Mouse (Mus musculus): ENCODE measurements around the gene Arl5b. TPM values are rescaled to one million over a fixed set of nuclear protein-coding genes. Genes with fewer than 3 reads are reported as not detected.

The Arl5b gene
- total and polyA plus RNA-seq, 3 experiments = 4.3 to 23.8 (median 20.9) TPM

- Histone ChIP-seq H3K4me1 (ENCODE audit: insufficient read depth, low read depth, low read length) (peaks cover 8% of the 10 kb centered on the region; the same call in 1 of the 2 replicates), H3K9me3 (replicated peaks) (no peaks in the 10 kb centered on the region), H3K4me3 (ENCODE audit: low read depth, low read length) (no peak overlapping the region), H3K27me3 (ENCODE audit: insufficient read depth, low read length) (no peaks in the 10 kb centered on the region), H3K36me3 (replicated peaks) (no peaks in the 10 kb centered on the region)
- no peak for DNase-seq (ENCODE audit: low spot score)
- no peak for TF ChIP-seq CTCF (IDR thresholded peaks at IDR 0.05; ENCODE audit: low read depth, low read length)
- no peak for TF ChIP-seq POLR2AphosphoS5 (IDR thresholded peaks at IDR 0.05; ENCODE audit: insufficient replicate concordance, low read depth, low read length)
- no peak for TF ChIP-seq GATA1 (IDR thresholded peaks at IDR 0.05; ENCODE audit: borderline replicate concordance, low read length)
- no peak for TF ChIP-seq GATA2 (IDR thresholded peaks at IDR 0.05; ENCODE audit: borderline replicate concordance, low read depth, low read length)
- no peak for TF ChIP-seq TAL1 (conservative IDR thresholded peaks at IDR 0.05; ENCODE audit: low read depth, low read length)
- ATAC-seq (ENCODE audit: extremely low read depth, insufficient number of reproducible peaks, low FRiP score, poor library complexity, severe bottlenecking) = no peak
Observed at GRCm38 (mm10) chr2:15096514-15097090, 47.4 kb downstream of the Arl5b start.

GRCm38 (mm10) chr2:15104386-15104785, 55.2 kb downstream of the Arl5b start:
- no peak overlapping the region for H3K4me3 ChIP-seq (ENCODE audit: low read depth, low read length)
- peaks cover 9% of the 10 kb centered on the region for H3K4me1 ChIP-seq (ENCODE audit: insufficient read depth, low read depth, low read length)
- no peaks in the 10 kb centered on the region for H3K27me3 ChIP-seq (ENCODE audit: insufficient read depth, low read length)
- ATAC-seq (ENCODE audit: extremely low read depth, insufficient number of reproducible peaks, low FRiP score, poor library complexity, severe bottlenecking) = peak; percentile 40
- no peaks in the 10 kb centered on the region for H3K9me3 ChIP-seq (replicated peaks)
- no peak for TF ChIP-seq GATA1 (IDR thresholded peaks at IDR 0.05; ENCODE audit: borderline replicate concordance, low read length)
- TF ChIP-seq GATA2 (IDR thresholded peaks at IDR 0.05; ENCODE audit: borderline replicate concordance, low read depth, low read length) = no peak
- TF ChIP-seq POLR2AphosphoS5 (IDR thresholded peaks at IDR 0.05; ENCODE audit: insufficient replicate concordance, low read depth, low read length) = no peak
- no peak for TF ChIP-seq CTCF (IDR thresholded peaks at IDR 0.05; ENCODE audit: low read depth, low read length)
- no peak for TF ChIP-seq TAL1 (conservative IDR thresholded peaks at IDR 0.05; ENCODE audit: low read depth, low read length)
- DNase-seq (ENCODE audit: low spot score) = no peak
- no peaks in the 10 kb centered on the region for H3K36me3 ChIP-seq (replicated peaks)

GRCm38 (mm10) chr2:15111290-15111689, 62.1 kb downstream of the Arl5b start:
- TF ChIP-seq GATA1 (IDR thresholded peaks at IDR 0.05; ENCODE audit: borderline replicate concordance, low read length) (no peak), CTCF (IDR thresholded peaks at IDR 0.05; ENCODE audit: low read depth, low read length) (no peak), TAL1 (conservative IDR thresholded peaks at IDR 0.05; ENCODE audit: low read depth, low read length) (no peak)
- H3K27me3 ChIP-seq (ENCODE audit: insufficient read depth, low read length) = no peaks in the 10 kb centered on the region
- no peaks in the 10 kb centered on the region; the same call in 1 of the 2 replicates for H3K4me1 ChIP-seq (ENCODE audit: insufficient read depth, low read depth, low read length)
- ATAC-seq (ENCODE audit: extremely low read depth, insufficient number of reproducible peaks, low FRiP score, poor library complexity, severe bottlenecking) (no peak), DNase-seq (ENCODE audit: low spot score) (no peak)
- H3K9me3 ChIP-seq (replicated peaks) = no peaks in the 10 kb centered on the region
- no peak overlapping the region for H3K4me3 ChIP-seq (ENCODE audit: low read depth, low read length)
- H3K36me3 ChIP-seq (replicated peaks) = no peaks in the 10 kb centered on the region

- DNase-seq (ENCODE audit: low spot score) (no peak), ATAC-seq (ENCODE audit: extremely low read depth, insufficient number of reproducible peaks, low FRiP score, poor library complexity, severe bottlenecking) (no peak)
- no peaks in the 10 kb centered on the region for H3K36me3 ChIP-seq (replicated peaks)
- H3K9me3 ChIP-seq (replicated peaks) = no peaks in the 10 kb centered on the region
- no peaks in the 10 kb centered on the region for H3K27me3 ChIP-seq (ENCODE audit: insufficient read depth, low read length)
- no peak for TF ChIP-seq GATA2 (IDR thresholded peaks at IDR 0.05; ENCODE audit: borderline replicate concordance, low read depth, low read length)
- TF ChIP-seq GATA1 (IDR thresholded peaks at IDR 0.05; ENCODE audit: borderline replicate concordance, low read length) = no peak
- no peak for TF ChIP-seq TAL1 (conservative IDR thresholded peaks at IDR 0.05; ENCODE audit: low read depth, low read length)
- no peak for TF ChIP-seq CTCF (IDR thresholded peaks at IDR 0.05; ENCODE audit: low read depth, low read length)
- no peak for TF ChIP-seq POLR2AphosphoS5 (IDR thresholded peaks at IDR 0.05; ENCODE audit: insufficient replicate concordance, low read depth, low read length)
- H3K4me1 ChIP-seq (ENCODE audit: insufficient read depth, low read depth, low read length) = no peaks in the 10 kb centered on the region; the same call in 1 of the 2 replicates
- no peak overlapping the region for H3K4me3 ChIP-seq (ENCODE audit: low read depth, low read length)
Observed at GRCm38 (mm10) chr2:15111808-15112440, 62.7 kb downstream of the Arl5b start.

GRCm38 (mm10) chr2:15112741-15113140, 63.5 kb downstream of the Arl5b start:
- no peak for DNase-seq (ENCODE audit: low spot score)
- Histone ChIP-seq H3K27me3 (ENCODE audit: insufficient read depth, low read length) (no peaks in the 10 kb centered on the region), H3K9me3 (replicated peaks) (no peaks in the 10 kb centered on the region), H3K36me3 (replicated peaks) (no peaks in the 10 kb centered on the region), H3K4me3 (ENCODE audit: low read depth, low read length) (no peak overlapping the region), H3K4me1 (ENCODE audit: insufficient read depth, low read depth, low read length) (no peaks in the 10 kb centered on the region; the same call in 1 of the 2 replicates)
- TF ChIP-seq GATA1 (IDR thresholded peaks at IDR 0.05; ENCODE audit: borderline replicate concordance, low read length) (no peak), CTCF (IDR thresholded peaks at IDR 0.05; ENCODE audit: low read depth, low read length) (no peak), TAL1 (conservative IDR thresholded peaks at IDR 0.05; ENCODE audit: low read depth, low read length) (no peak), GATA2 (IDR thresholded peaks at IDR 0.05; ENCODE audit: borderline replicate concordance, low read depth, low read length) (no peak), POLR2AphosphoS5 (IDR thresholded peaks at IDR 0.05; ENCODE audit: insufficient replicate concordance, low read depth, low read length) (no peak)
- no peak for ATAC-seq (ENCODE audit: extremely low read depth, insufficient number of reproducible peaks, low FRiP score, poor library complexity, severe bottlenecking)

- DNase-seq (ENCODE audit: low spot score) = peak; percentile 28
- H3K36me3 ChIP-seq (replicated peaks) = no peaks in the 10 kb centered on the region
- ATAC-seq (ENCODE audit: extremely low read depth, insufficient number of reproducible peaks, low FRiP score, poor library complexity, severe bottlenecking) = peak; percentile 96
Observed at GRCm38 (mm10) chr2:15121217-15121680, 72.1 kb downstream of the Arl5b start.

More at GRCm38 (mm10) chr2:15121217-15121680, 72.1 kb downstream of the Arl5b start:
- Histone ChIP-seq H3K4me3 (ENCODE audit: low read depth, low read length) (no peak overlapping the region), H3K4me1 (ENCODE audit: insufficient read depth, low read depth, low read length) (peaks cover 36% of the 10 kb centered on the region), H3K9me3 (replicated peaks) (no peaks in the 10 kb centered on the region), H3K27me3 (ENCODE audit: insufficient read depth, low read length) (no peaks in the 10 kb centered on the region)
- TF ChIP-seq GATA2 (IDR thresholded peaks at IDR 0.05; ENCODE audit: borderline replicate concordance, low read depth, low read length) = no peak
- peak; percentile 87 for TF ChIP-seq TAL1 (conservative IDR thresholded peaks at IDR 0.05; ENCODE audit: low read depth, low read length)

Other genes starting within 250 kb of the Arl5b start
- gene Nsun6, start 5.7 kb downstream of the Arl5b start, total RNA-seq (2014; fragmentation: Nextera tagmentation) = 15.4 and 18.1 TPM in 2 replicates
- gene Nsun6, start 5.7 kb downstream of the Arl5b start, total RNA-seq (2017) = 9.6 and 11.5 TPM in 2 replicates
- gene Nsun6, start 5.7 kb downstream of the Arl5b start, polyA plus RNA-seq (2012) = 0.22 and 0.41 TPM in 2 replicates